Mouse (Mus musculus): ENCODE results near the gene Dscam.
A peak's percentile ranks its signal among the peaks of the same experiment; 100 is the strongest.
"Not testable (repeated sequence)": the region's sequence is repeated elsewhere in the genome, so short reads cannot be mapped to it uniquely, and the experiment has no call there.

Dscam gene

GRCm38 (mm10) chr16:96932211-96932610 is 238.3 kb downstream of the Dscam start:
- no peak for DNase-seq

- no peak for DNase-seq
These were observed 238.8 kb downstream of the Dscam start for GRCm38 (mm10) chr16:96931771-96932170.

GRCm38 (mm10) chr16:96928011-96928410 is 242.5 kb downstream of the Dscam start:
- DNase-seq, result no peak

GRCm38 (mm10) chr16:96927408-96927807 is 243.1 kb downstream of the Dscam start:
- DNase-seq, result no peak

- DNase-seq, result no peak
These were observed 243.6 kb downstream of the Dscam start for GRCm38 (mm10) chr16:96926977-96927376.

GRCm38 (mm10) chr16:96923941-96924340 is 246.6 kb downstream of the Dscam start:
- no peak for DNase-seq

GRCm38 (mm10) chr16:96914495-96914894 is 256.1 kb downstream of the Dscam start:
- DNase-seq, result no peak

- DNase-seq, result no peak
These were observed 257.7 kb downstream of the Dscam start for GRCm38 (mm10) chr16:96912836-96913235.

GRCm38 (mm10) chr16:96912103-96912502 is 258.4 kb downstream of the Dscam start:
- no peak for DNase-seq

- no peak for DNase-seq
These were observed 260.0 kb downstream of the Dscam start for GRCm38 (mm10) chr16:96910405-96911164.

- DNase-seq, result no peak
These were observed 262.7 kb downstream of the Dscam start for GRCm38 (mm10) chr16:96907818-96908217.

- DNase-seq, result no peak
These were observed 263.5 kb downstream of the Dscam start for GRCm38 (mm10) chr16:96907081-96907480.

GRCm38 (mm10) chr16:96906630-96907029 is 263.9 kb downstream of the Dscam start:
- DNase-seq, result peak; percentile 67

- no peak for DNase-seq
These were observed 265.8 kb downstream of the Dscam start for GRCm38 (mm10) chr16:96904761-96905160.

GRCm38 (mm10) chr16:96904359-96904758 is 266.2 kb downstream of the Dscam start:
- no peak for DNase-seq

GRCm38 (mm10) chr16:96902596-96902995 is 268.0 kb downstream of the Dscam start:
- no peak for DNase-seq

GRCm38 (mm10) chr16:96901234-96902014 is 269.1 kb downstream of the Dscam start:
- DNase-seq, result no peak

- no peak for DNase-seq
These were observed 271.2 kb downstream of the Dscam start for GRCm38 (mm10) chr16:96899329-96899728.

GRCm38 (mm10) chr16:96896510-96897133 is 273.9 kb downstream of the Dscam start:
- DNase-seq, result peak; percentile 55

GRCm38 (mm10) chr16:96888036-96888435 is 282.5 kb downstream of the Dscam start:
- DNase-seq, result no peak

GRCm38 (mm10) chr16:96885817-96886216 is 284.7 kb downstream of the Dscam start:
- DNase-seq, result no peak

GRCm38 (mm10) chr16:96884590-96884989 is 286.0 kb downstream of the Dscam start:
- DNase-seq, result not testable (repeated sequence)

GRCm38 (mm10) chr16:96877271-96877670 is 293.3 kb downstream of the Dscam start:
- no peak for DNase-seq

GRCm38 (mm10) chr16:96872799-96873198 is 297.8 kb downstream of the Dscam start:
- DNase-seq, result no peak

All from liver (tissue).